Mouse (Mus musculus) embryonic facial prominence, embryonic 14.5 days (tissue): Measurements from ENCODE around the gene Gm6034. TPM values are rescaled to one million over a fixed set of nuclear protein-coding genes. Genes with fewer than 3 reads are reported as not detected.

Experiments
- ATAC-seq: fragments of 200-750 bp; cut with Nextera tagmentation; 2 replicates; pipeline ENCODE4 v1.8.0; 2017; ENCODE audit warnings: low read depth, moderate number of reproducible peaks, moderate TSS enrichment
- DNase-seq: peaks from one replicate; pipeline ENCODE4 v3.0.0-alpha.2; 2015; ENCODE audit warnings: low spot score
- H3K27ac ChIP-seq: fragments of 300-500 bp; sonication (generic); replicated peaks from 2 replicates; pipeline ENCODE4 v1.5.1; 2014; ENCODE audit warnings: low read depth, mild to moderate bottlenecking, low read length, moderate library complexity
- H3K27me3 ChIP-seq: fragments of 300-500 bp; sonication (generic); replicated peaks from 2 replicates; pipeline ENCODE4 v1.6.1; 2014; ENCODE audit warnings: low read length; ENCODE audit not compliant: control insufficient read depth, insufficient read depth
- H3K36me3 ChIP-seq: fragments of 300-500 bp; sonication (generic); 2 replicates; pipeline ENCODE4 v1.6.1; 2014; ENCODE audit warnings: low read length, mixed read lengths; ENCODE audit not compliant: control insufficient read depth, insufficient read depth
- H3K4me1 ChIP-seq: fragments of 300-500 bp; sonication (generic); 2 replicates; pipeline ENCODE4 v1.6.1; 2014; ENCODE audit warnings: antibody characterized with exemption, low read length; ENCODE audit not compliant: control insufficient read depth, insufficient read depth
- H3K4me2 ChIP-seq: fragments of 300-500 bp; sonication (generic); 2 replicates; pipeline ENCODE4 v1.6.1; 2014; ENCODE audit warnings: low read depth, mild to moderate bottlenecking, low read length, moderate library complexity, mixed read lengths
- H3K4me3 ChIP-seq: fragments of 300-500 bp; sonication (generic); 2 replicates; pipeline ENCODE4 v1.5.1; 2014; ENCODE audit warnings: low read depth, mild to moderate bottlenecking, low read length
- H3K9ac ChIP-seq: fragments of 300-500 bp; sonication (generic); 2 replicates; pipeline ENCODE4 v1.6.1; 2014; ENCODE audit warnings: low read depth, mild to moderate bottlenecking, low read length, moderate library complexity, mixed read lengths
- H3K9me3 ChIP-seq: fragments of 300-500 bp; sonication (generic); 2 replicates; pipeline ENCODE4 v1.6.1; 2016; ENCODE audit warnings: low read length; ENCODE audit not compliant: control insufficient read depth
- WGBS: fragments of 180-500 bp; shearing (Covaris S2); extraction: QIAGEN DNeasy Blood & Tissue Kit; methylation state at CpG from one replicate; pipeline ENCODE4 v1.1.7; 2014; 5-methylcytosine and 5-hydroxymethylcytosine counted together
- polyA plus RNA-seq: library from polyadenylated mRNA; unstranded; fragments of >200 nt; fragmentation: Nextera tagmentation; extraction: Ambion mirVana; gene quantifications from 2 replicates; pipeline ENCODE4 v1.2.1, GENCODE M21; 2014

Gm6034 gene
- polyA plus RNA-seq, 1 experiment from 2014 or later, result not detected

- H3K9me3 ChIP-seq, result no peaks in the 10 kb centered on the region
- WGBS, result 33% methylated on average over 15 of the region's 15 CpGs
- no peak within 1 kb of the TSS for H3K4me3 ChIP-seq
- H3K27me3 ChIP-seq, result no peaks in the 10 kb centered on the region
- no peaks in the 10 kb centered on the region for H3K36me3 ChIP-seq
- H3K9ac ChIP-seq, result no peak within 1 kb of the TSS
- no peak within 1 kb of the TSS for H3K27ac ChIP-seq
- peak; percentile 35; the same call in 1 of the 2 replicates for ATAC-seq
- peak within 1 kb of the TSS; percentile 24 for H3K4me2 ChIP-seq
- DNase-seq, result peak; percentile 57
- H3K4me1 ChIP-seq, result peaks cover 5% of the 10 kb centered on the region; the same call in 1 of the 2 replicates
These were observed 22.3 kb upstream of the Gm6034 start, which contains the start of gene H2-T24 for GRCm38 (mm10) chr17:36020191-36021073. Gene H2-T24 (minus strand): TSS chr17:36020560.

- 89% methylated on average over 1 of the region's 1 CpGs for WGBS
- Histone ChIP-seq H3K9ac (no peak overlapping the region), H3K27ac (no peak overlapping the region), H3K9me3 (no peaks in the 10 kb centered on the region), H3K4me2 (no peak overlapping the region), H3K36me3 (no peaks in the 10 kb centered on the region), H3K4me1 (peaks cover 5% of the 10 kb centered on the region; the same call in 1 of the 2 replicates), H3K27me3 (no peaks in the 10 kb centered on the region), H3K4me3 (no peak overlapping the region)
- ATAC-seq (no peak), DNase-seq (no peak)
These were observed 21.5 kb upstream of the Gm6034 start for GRCm38 (mm10) chr17:36021309-36021708.

GRCm38 (mm10) chr17:36022098-36022497 lies 20.7 kb upstream of the Gm6034 start:
- H3K9me3 ChIP-seq, result no peaks in the 10 kb centered on the region
- WGBS, result 91% methylated on average over 9 of the region's 9 CpGs
- H3K4me2 ChIP-seq, result no peak overlapping the region
- ATAC-seq, result no peak
- no peak for DNase-seq
- no peak overlapping the region for H3K27ac ChIP-seq
- no peaks in the 10 kb centered on the region for H3K36me3 ChIP-seq
- no peaks in the 10 kb centered on the region for H3K27me3 ChIP-seq
- H3K9ac ChIP-seq, result no peak overlapping the region
- peaks cover 5% of the 10 kb centered on the region; the same call in 1 of the 2 replicates for H3K4me1 ChIP-seq
- H3K4me3 ChIP-seq, result no peak overlapping the region

DNA sequence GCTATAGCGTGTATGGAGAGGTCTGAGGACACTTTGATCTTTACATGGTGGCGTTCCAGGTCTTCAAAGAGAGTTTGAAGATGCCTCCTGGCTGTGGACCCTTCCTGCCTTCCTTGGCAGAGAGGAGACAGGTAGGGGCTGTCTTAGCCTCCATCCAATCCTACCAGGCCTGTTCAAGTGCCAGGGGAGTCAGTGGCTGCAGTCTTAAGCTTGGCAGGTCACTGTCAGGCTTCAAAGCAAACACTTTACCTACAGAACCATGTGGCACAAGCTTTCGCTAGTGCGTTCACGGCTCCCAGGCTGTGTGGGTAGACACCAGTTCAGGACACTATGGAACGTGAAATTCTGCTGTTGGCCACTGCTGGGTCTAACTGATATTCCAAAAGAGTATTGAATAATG lies 19.8 kb upstream of the Gm6034 start:
- WGBS, result 86% methylated on average over 6 of the region's 6 CpGs
- Histone ChIP-seq H3K4me1 (peaks cover 5% of the 10 kb centered on the region; the same call in 1 of the 2 replicates), H3K4me2 (no peak overlapping the region), H3K27me3 (no peaks in the 10 kb centered on the region), H3K27ac (no peak overlapping the region), H3K36me3 (no peaks in the 10 kb centered on the region), H3K4me3 (no peak overlapping the region), H3K9ac (no peak overlapping the region), H3K9me3 (no peaks in the 10 kb centered on the region)
- no peak for ATAC-seq
- DNase-seq, result no peak

DNA sequence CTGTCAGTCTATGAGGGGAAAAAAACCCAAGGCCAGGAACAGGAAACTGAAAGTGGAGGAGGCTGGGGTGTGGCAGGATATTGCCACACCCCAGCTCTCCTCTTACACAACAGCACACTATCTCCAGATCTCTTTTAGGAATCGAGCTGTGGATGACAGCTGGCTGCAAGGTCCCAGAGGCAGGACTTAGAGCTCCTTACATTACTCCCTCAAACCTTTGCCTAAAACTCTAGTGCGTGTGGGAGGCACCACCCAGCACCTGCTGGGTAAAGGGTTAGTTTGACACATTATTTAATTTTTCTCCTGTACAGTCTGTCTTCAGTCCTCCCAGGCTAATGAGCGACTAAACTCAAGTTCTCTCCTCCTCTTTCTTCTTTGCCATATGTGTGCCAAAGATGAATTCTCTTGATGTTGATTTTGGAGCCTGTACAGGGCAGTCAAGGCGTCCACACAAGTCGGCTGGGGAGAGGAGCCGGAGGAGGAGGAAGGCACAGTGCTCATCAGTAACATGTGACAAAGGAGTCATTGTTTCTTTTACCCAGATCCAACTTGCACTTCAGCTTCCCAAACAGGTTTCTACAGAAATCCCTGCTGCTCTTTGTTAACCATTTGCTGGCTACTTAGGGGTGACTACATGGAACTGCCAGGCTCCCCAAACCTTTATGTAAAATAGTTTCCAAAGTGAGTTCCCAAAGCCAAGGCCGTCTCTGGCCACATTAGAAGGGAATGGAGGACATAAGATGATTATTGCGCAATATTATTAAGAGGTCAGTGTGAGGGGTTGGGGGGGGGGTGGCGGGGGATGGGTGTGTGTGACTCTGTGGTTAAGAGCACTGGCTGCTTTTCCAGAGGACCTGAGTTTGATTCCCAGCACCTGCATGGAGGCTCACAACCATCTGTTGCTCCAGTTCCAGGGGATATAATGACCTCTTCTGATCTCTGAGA lies 18.8 kb upstream of the Gm6034 start:
- DNase-seq, result peak; percentile 61
- Histone ChIP-seq H3K27me3 (no peaks in the 10 kb centered on the region), H3K9me3 (no peaks in the 10 kb centered on the region), H3K36me3 (no peaks in the 10 kb centered on the region), H3K27ac (no peak overlapping the region; the same call in 1 of the 2 replicates), H3K9ac (no peak overlapping the region), H3K4me1 (peaks cover 5% of the 10 kb centered on the region; the same call in 1 of the 2 replicates), H3K4me2 (no peak overlapping the region), H3K4me3 (no peak overlapping the region)
- ATAC-seq, result peak; percentile 69
- WGBS, result 46% methylated on average over 9 of the region's 9 CpGs

DNA sequence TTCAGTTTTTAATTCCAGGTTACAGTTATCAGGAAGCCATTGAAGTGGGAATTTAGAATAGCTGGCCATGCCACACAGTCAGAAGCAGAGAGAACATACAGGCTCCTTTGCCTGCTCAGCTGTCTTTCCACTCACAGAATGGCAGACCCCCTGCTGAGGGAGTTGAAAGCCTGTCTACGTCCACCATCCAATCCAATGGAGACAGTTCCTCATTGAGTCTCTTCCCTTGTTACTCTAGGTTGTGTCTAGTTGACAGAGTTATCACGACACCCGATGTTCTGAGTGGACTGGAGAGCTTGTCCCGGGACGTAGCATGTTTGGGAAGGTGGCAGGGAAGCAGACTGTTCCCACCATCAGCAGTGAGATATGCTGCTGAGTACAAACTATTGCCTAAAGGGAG lies 17.6 kb upstream of the Gm6034 start:
- no peak overlapping the region for H3K4me2 ChIP-seq
- no peak overlapping the region for H3K9ac ChIP-seq
- ATAC-seq (no peak), DNase-seq (no peak)
- H3K36me3 ChIP-seq, result no peaks in the 10 kb centered on the region
- no peaks in the 10 kb centered on the region for H3K9me3 ChIP-seq
- WGBS, result 73% methylated on average over 5 of the region's 5 CpGs
- no peak overlapping the region for H3K27ac ChIP-seq
- H3K4me1 ChIP-seq, result peaks cover 5% of the 10 kb centered on the region; the same call in 1 of the 2 replicates
- no peak overlapping the region for H3K4me3 ChIP-seq
- no peaks in the 10 kb centered on the region for H3K27me3 ChIP-seq

- DNase-seq (no peak), ATAC-seq (no peak)
- Histone ChIP-seq H3K4me2 (no peak overlapping the region), H3K4me1 (peaks cover 5% of the 10 kb centered on the region; the same call in 1 of the 2 replicates), H3K27me3 (no peaks in the 10 kb centered on the region), H3K9me3 (no peaks in the 10 kb centered on the region), H3K27ac (no peak overlapping the region), H3K36me3 (no peaks in the 10 kb centered on the region), H3K4me3 (no peak overlapping the region), H3K9ac (no peak overlapping the region)
- 82% methylated on average over 4 of the region's 4 CpGs for WGBS
These were observed 16.9 kb upstream of the Gm6034 start for GRCm38 (mm10) chr17:36025901-36026300.

DNA sequence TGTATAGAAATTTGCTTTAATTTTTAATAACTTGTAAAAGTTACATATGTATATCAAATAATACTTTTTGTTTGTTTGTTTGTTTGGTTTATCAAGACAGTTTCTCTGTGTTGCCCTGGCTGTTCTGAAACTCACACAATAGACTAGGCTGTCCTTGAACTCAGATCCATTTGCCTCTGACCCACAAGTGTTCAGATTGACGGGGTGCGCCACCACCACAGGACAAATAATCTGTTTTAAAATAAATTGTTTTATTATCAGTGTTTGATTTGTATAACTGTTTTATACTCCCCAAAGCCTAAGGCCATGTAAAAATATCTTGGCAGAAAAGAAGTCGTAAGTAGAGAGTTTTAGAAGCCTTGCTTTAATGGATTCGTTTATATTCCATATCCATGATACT lies 15.1 kb upstream of the Gm6034 start:
- Histone ChIP-seq H3K4me3 (no peak overlapping the region), H3K9me3 (no peaks in the 10 kb centered on the region), H3K4me1 (peaks cover 5% of the 10 kb centered on the region; the same call in 1 of the 2 replicates), H3K36me3 (no peaks in the 10 kb centered on the region), H3K27me3 (no peaks in the 10 kb centered on the region), H3K9ac (no peak overlapping the region), H3K4me2 (no peak overlapping the region), H3K27ac (no peak overlapping the region)
- DNase-seq, result no peak
- 91% methylated on average over 4 of the region's 4 CpGs for WGBS
- no peak for ATAC-seq
